Mouse (Mus musculus) liver, embryonic 14.5 days (tissue): ENCODE measurements at regions not wholly inside any gene's neighbourhood (a gene's known extent, or its start where the extent isn't known, plus 50 kb on each side); places are given as distances from the start of the nearest gene placed in this dataset.

Experiments
- CTCF ChIP-seq: IDR thresholded peaks from 2 replicates; pipeline ENCODE4 v1.5.1; 2016; ENCODE audit warnings: antibody characterized with exemption, low read depth, control low read depth
- EP300 ChIP-seq: IDR thresholded peaks from 2 replicates; pipeline ENCODE4 v1.6.1; 2016; ENCODE audit warnings: antibody characterized with exemption, low read depth

- TF ChIP-seq CTCF (no peak), EP300 (no peak)
Measured at GRCm38 (mm10) chr19:15340305-15340983, 606.7 kb downstream of the Psat1 start.
